Mouse (Mus musculus): ENCODE data around the gene Tnfsf10. TPM values are rescaled to one million over a fixed set of nuclear protein-coding genes. Genes with fewer than 3 reads are reported as not detected.
"Not testable (repeated sequence)": the region's sequence is repeated elsewhere in the genome, so short reads cannot be mapped to it uniquely, and the experiment has no call there.

Gene Tnfsf10
- polyA plus RNA-seq, 1 experiment from 2014 or later: 0.07 TPM

GRCm38 (mm10) chr3:27283071-27283713, 33.6 kb upstream of the Tnfsf10 start:
- H3K9me3 ChIP-seq (ENCODE audit: control insufficient read depth, low read length): no peaks in the 10 kb centered on the region
- H3K27me3 ChIP-seq (ENCODE audit: control insufficient read depth, insufficient read depth, low read length): no peaks in the 10 kb centered on the region
- peak overlapping the region; percentile 37; the same call in 1 of the 2 replicates for H3K9ac ChIP-seq (replicated peaks; ENCODE audit: low read depth, low read length)
- 5% methylated on average over 27 of the region's 27 CpGs for WGBS
- H3K4me3 ChIP-seq (ENCODE audit: low read depth, low read length): peak overlapping the region; percentile 26
- no peak overlapping the region; the same call in 1 of the 2 replicates for H3K27ac ChIP-seq (ENCODE audit: low read depth, low read length)
- peak overlapping the region; percentile 63 for H3K4me2 ChIP-seq (ENCODE audit: low read depth, low read length)
- H3K36me3 ChIP-seq (ENCODE audit: control insufficient read depth, insufficient read depth, low read length): no peaks in the 10 kb centered on the region
- ATAC-seq (ENCODE audit: low read depth): peak; percentile 66
- no peaks in the 10 kb centered on the region for H3K4me1 ChIP-seq (ENCODE audit: control insufficient read depth, insufficient read depth, low read length)

GRCm38 (mm10) chr3:27283796-27284195, 33.0 kb upstream of the Tnfsf10 start:
- ATAC-seq (ENCODE audit: low read depth): no peak
- H3K36me3 ChIP-seq (ENCODE audit: control insufficient read depth, insufficient read depth, low read length): no peaks in the 10 kb centered on the region
- peak overlapping the region; percentile 63 for H3K4me2 ChIP-seq (ENCODE audit: low read depth, low read length)
- H3K9me3 ChIP-seq (ENCODE audit: control insufficient read depth, low read length): no peaks in the 10 kb centered on the region
- H3K4me3 ChIP-seq (ENCODE audit: low read depth, low read length): peak overlapping the region; percentile 26
- 56% methylated on average over 7 of the region's 7 CpGs for WGBS
- no peak overlapping the region for H3K9ac ChIP-seq (replicated peaks; ENCODE audit: low read depth, low read length)
- H3K4me1 ChIP-seq (ENCODE audit: control insufficient read depth, insufficient read depth, low read length): no peaks in the 10 kb centered on the region
- H3K27me3 ChIP-seq (ENCODE audit: control insufficient read depth, insufficient read depth, low read length): no peaks in the 10 kb centered on the region
- no peak overlapping the region for H3K27ac ChIP-seq (ENCODE audit: low read depth, low read length)

- no peaks in the 10 kb centered on the region for H3K9me3 ChIP-seq (ENCODE audit: control insufficient read depth, low read length)
These were observed 32.6 kb upstream of the Tnfsf10 start for GRCm38 (mm10) chr3:27284227-27284626.

GRCm38 (mm10) chr3:27285072-27285471, 31.8 kb upstream of the Tnfsf10 start:
- H3K4me1 ChIP-seq (ENCODE audit: control insufficient read depth, insufficient read depth, low read length): no peaks in the 10 kb centered on the region
- no peaks in the 10 kb centered on the region for H3K36me3 ChIP-seq (ENCODE audit: control insufficient read depth, insufficient read depth, low read length)
- ATAC-seq (ENCODE audit: low read depth): no peak
- H3K9ac ChIP-seq (replicated peaks; ENCODE audit: low read depth, low read length): no peak overlapping the region
- H3K9me3 ChIP-seq (ENCODE audit: control insufficient read depth, low read length): no peaks in the 10 kb centered on the region
- WGBS: 85% methylated on average over 9 of the region's 9 CpGs
- no peak overlapping the region for H3K4me2 ChIP-seq (ENCODE audit: low read depth, low read length)
- no peak overlapping the region for H3K27ac ChIP-seq (ENCODE audit: low read depth, low read length)
- no peaks in the 10 kb centered on the region for H3K27me3 ChIP-seq (ENCODE audit: control insufficient read depth, insufficient read depth, low read length)
- no peak overlapping the region for H3K4me3 ChIP-seq (ENCODE audit: low read depth, low read length)

More at GRCm38 (mm10) chr3:27284227-27284626, 32.6 kb upstream of the Tnfsf10 start:
- Histone ChIP-seq H3K9ac (replicated peaks; ENCODE audit: low read depth, low read length) (no peak overlapping the region), H3K4me2 (ENCODE audit: low read depth, low read length) (no peak overlapping the region), H3K4me3 (ENCODE audit: low read depth, low read length) (no peak overlapping the region), H3K36me3 (ENCODE audit: control insufficient read depth, insufficient read depth, low read length) (no peaks in the 10 kb centered on the region), H3K27me3 (ENCODE audit: control insufficient read depth, insufficient read depth, low read length) (no peaks in the 10 kb centered on the region), H3K4me1 (ENCODE audit: control insufficient read depth, insufficient read depth, low read length) (no peaks in the 10 kb centered on the region), H3K27ac (ENCODE audit: low read depth, low read length) (no peak overlapping the region)
- WGBS: 89% methylated on average over 5 of the region's 5 CpGs
- ATAC-seq (ENCODE audit: low read depth): no peak

- no peak overlapping the region for H3K27ac ChIP-seq (ENCODE audit: low read depth, low read length)
- no peaks in the 10 kb centered on the region for H3K4me1 ChIP-seq (ENCODE audit: control insufficient read depth, insufficient read depth, low read length)
- H3K4me3 ChIP-seq (ENCODE audit: low read depth, low read length): no peak overlapping the region
- H3K27me3 ChIP-seq (ENCODE audit: control insufficient read depth, insufficient read depth, low read length): no peaks in the 10 kb centered on the region
- H3K36me3 ChIP-seq (ENCODE audit: control insufficient read depth, insufficient read depth, low read length): no peaks in the 10 kb centered on the region
- ATAC-seq (ENCODE audit: low read depth): no peak
- no peak overlapping the region for H3K9ac ChIP-seq (replicated peaks; ENCODE audit: low read depth, low read length)
- no peak overlapping the region for H3K4me2 ChIP-seq (ENCODE audit: low read depth, low read length)
- H3K9me3 ChIP-seq (ENCODE audit: control insufficient read depth, low read length): no peaks in the 10 kb centered on the region
- 78% methylated on average over 2 of the region's 2 CpGs for WGBS
These were observed 28.5 kb upstream of the Tnfsf10 start for GRCm38 (mm10) chr3:27288301-27288700.

- Histone ChIP-seq H3K27ac (ENCODE audit: low read depth, low read length) (no peak overlapping the region), H3K9ac (replicated peaks; ENCODE audit: low read depth, low read length) (no peak overlapping the region), H3K27me3 (ENCODE audit: control insufficient read depth, insufficient read depth, low read length) (no peaks in the 10 kb centered on the region), H3K4me2 (ENCODE audit: low read depth, low read length) (no peak overlapping the region), H3K9me3 (ENCODE audit: control insufficient read depth, low read length) (no peaks in the 10 kb centered on the region), H3K4me1 (ENCODE audit: control insufficient read depth, insufficient read depth, low read length) (no peaks in the 10 kb centered on the region), H3K36me3 (ENCODE audit: control insufficient read depth, insufficient read depth, low read length) (no peaks in the 10 kb centered on the region), H3K4me3 (ENCODE audit: low read depth, low read length) (no peak overlapping the region)
- WGBS: 71% methylated on average over 8 of the region's 8 CpGs
- no peak for ATAC-seq (ENCODE audit: low read depth)
These were observed 27.9 kb upstream of the Tnfsf10 start for GRCm38 (mm10) chr3:27288909-27289308.

GRCm38 (mm10) chr3:27290285-27290684, 26.5 kb upstream of the Tnfsf10 start:
- WGBS: 85% methylated on average over 5 of the region's 5 CpGs
- no peak for ATAC-seq (ENCODE audit: low read depth)
- Histone ChIP-seq H3K9ac (replicated peaks; ENCODE audit: low read depth, low read length) (no peak overlapping the region), H3K4me2 (ENCODE audit: low read depth, low read length) (no peak overlapping the region), H3K4me1 (ENCODE audit: control insufficient read depth, insufficient read depth, low read length) (no peaks in the 10 kb centered on the region), H3K4me3 (ENCODE audit: low read depth, low read length) (no peak overlapping the region), H3K27me3 (ENCODE audit: control insufficient read depth, insufficient read depth, low read length) (no peaks in the 10 kb centered on the region), H3K36me3 (ENCODE audit: control insufficient read depth, insufficient read depth, low read length) (no peaks in the 10 kb centered on the region), H3K9me3 (ENCODE audit: control insufficient read depth, low read length) (no peaks in the 10 kb centered on the region), H3K27ac (ENCODE audit: low read depth, low read length) (no peak overlapping the region)

- H3K9me3 ChIP-seq (ENCODE audit: control insufficient read depth, low read length); H3K36me3 ChIP-seq (ENCODE audit: control insufficient read depth, insufficient read depth, low read length); H3K27ac ChIP-seq (ENCODE audit: low read depth, low read length); H3K27me3 ChIP-seq (ENCODE audit: control insufficient read depth, insufficient read depth, low read length); H3K4me2 ChIP-seq (ENCODE audit: low read depth, low read length); H3K4me3 ChIP-seq (ENCODE audit: low read depth, low read length); ATAC-seq (ENCODE audit: low read depth); H3K4me1 ChIP-seq (ENCODE audit: control insufficient read depth, insufficient read depth, low read length); H3K9ac ChIP-seq (replicated peaks; ENCODE audit: low read depth, low read length): not testable (repeated sequence)
- 91% methylated on average over 5 of the region's 5 CpGs for WGBS
These were observed 25.9 kb upstream of the Tnfsf10 start for GRCm38 (mm10) chr3:27290945-27291344.

- not testable (repeated sequence) for H3K27me3 ChIP-seq (ENCODE audit: control insufficient read depth, insufficient read depth, low read length); H3K9me3 ChIP-seq (ENCODE audit: control insufficient read depth, low read length); H3K4me1 ChIP-seq (ENCODE audit: control insufficient read depth, insufficient read depth, low read length); H3K36me3 ChIP-seq (ENCODE audit: control insufficient read depth, insufficient read depth, low read length); H3K4me2 ChIP-seq (ENCODE audit: low read depth, low read length); H3K4me3 ChIP-seq (ENCODE audit: low read depth, low read length); ATAC-seq (ENCODE audit: low read depth); H3K9ac ChIP-seq (replicated peaks; ENCODE audit: low read depth, low read length); H3K27ac ChIP-seq (ENCODE audit: low read depth, low read length)
- 91% methylated on average over 4 of the region's 4 CpGs for WGBS
These were observed 25.4 kb upstream of the Tnfsf10 start for GRCm38 (mm10) chr3:27291411-27291810.

Data from neural tube, embryonic 14.5 days (tissue).